Mouse (Mus musculus) MEL (cell line): ENCODE data around the gene Aoc1.

Source experiments
- CTCF ChIP-seq, 3 experiments: IDR thresholded peaks in 2 of 3; conservative IDR thresholded peaks in 1 of 3; 2 replicates each; pipeline ENCODE4 v1.5.1; 2011 to 2012; ENCODE audit warnings: low read length in 3 of 3, low read depth in 2 of 3, mild to moderate bottlenecking in 2 of 3, improper control_type of control experiment in 1 of 3, inconsistent platforms in 1 of 3, mixed read lengths in 1 of 3, moderate library complexity in 1 of 3; ENCODE audit not compliant: control insufficient read depth in 1 of 3, insufficient read depth in 1 of 3, poor library complexity in 1 of 3, severe bottlenecking in 1 of 3
- ELF1 ChIP-seq: IDR thresholded peaks from 2 replicates; pipeline ENCODE4 v1.6.1; 2014; ENCODE audit warnings: low read depth, mild to moderate bottlenecking, inconsistent platforms, low read length, improper control_type of control experiment, moderate library complexity
- POLR2AphosphoS2 ChIP-seq: IDR thresholded peaks from 2 replicates; pipeline ENCODE4 v1.6.1; 2011; ENCODE audit warnings: low read length, improper control_type of control experiment
- SMC3 ChIP-seq: IDR thresholded peaks from 2 replicates; pipeline ENCODE4 v1.6.1; 2011; ENCODE audit warnings: low read depth, low read length, improper control_type of control experiment

GRCm38 (mm10) chr6:48833515-48833914 lies 39.2 kb upstream of the Aoc1 start:
- no peak for TF ChIP-seq CTCF (IDR thresholded peaks at IDR 0.05 in 2 of 3, conservative IDR thresholded peaks at IDR 0.05 in 1 of 3; ENCODE audit: control insufficient read depth in 1 of 3, insufficient read depth in 1 of 3, low read depth in 2 of 3, low read length in 3 of 3, poor library complexity in 1 of 3, severe bottlenecking in 1 of 3)
- TF ChIP-seq POLR2AphosphoS2: no peak
- TF ChIP-seq ELF1: no peak
- no peak for TF ChIP-seq SMC3
